Mouse (Mus musculus) lung, postnatal 36 days (tissue): ENCODE measurements at regions not wholly inside any gene's neighbourhood (a gene's known extent, or its start where the extent isn't known, plus 50 kb on each side); places are given as distances from the start of the nearest gene placed in this dataset.

Experiments
- DNase-seq: peaks from one replicate; pipeline ENCODE4 v3.0.0; 2022; ENCODE audit warnings: mixed read lengths

- DNase-seq = no peak
Measured at GRCm38 (mm10) chr10:17666089-17666488, 56.9 kb upstream of the Cited2 start.

GRCm38 (mm10) chr10:17669401-17669800, 53.6 kb upstream of the Cited2 start:
- no peak for DNase-seq
